Mouse (Mus musculus) intestine, postnatal 0 days (tissue): Measurements from ENCODE around the gene Dgcr2. TPM values are rescaled to one million over a fixed set of nuclear protein-coding genes. Genes with fewer than 3 reads are reported as not detected.

Source experiments
- ATAC-seq: fragments of 200-750 bp; cut with Nextera tagmentation; 2 replicates; pipeline ENCODE4 v1.8.0; 2017; ENCODE audit warnings: mild to moderate bottlenecking, moderate TSS enrichment, moderate library complexity
- H3K27ac ChIP-seq: fragments of 300-500 bp; sonication (generic); 2 replicates; pipeline ENCODE4 v1.5.1; 2014; ENCODE audit warnings: mild to moderate bottlenecking, low read depth, low read length, moderate library complexity
- H3K27me3 ChIP-seq: fragments of 300-500 bp; sonication (generic); replicated peaks from 2 replicates; pipeline ENCODE4 v1.6.1; 2014; ENCODE audit warnings: low read length, mixed read lengths; ENCODE audit not compliant: control insufficient read depth, insufficient read depth
- H3K36me3 ChIP-seq: fragments of 300-500 bp; sonication (generic); 2 replicates; pipeline ENCODE4 v1.6.1; 2014; ENCODE audit warnings: mild to moderate bottlenecking, moderate library complexity; ENCODE audit not compliant: control insufficient read depth, insufficient read depth
- H3K4me1 ChIP-seq: fragments of 300-500 bp; sonication (generic); replicated peaks from 2 replicates; pipeline ENCODE4 v1.6.1; 2014; ENCODE audit warnings: antibody characterized with exemption, low read length, mixed read lengths; ENCODE audit not compliant: control insufficient read depth, insufficient read depth
- H3K4me2 ChIP-seq: fragments of 300-500 bp; sonication (generic); replicated peaks from 2 replicates; pipeline ENCODE4 v1.6.1; 2014; ENCODE audit warnings: low read depth, mild to moderate bottlenecking, moderate library complexity
- H3K4me3 ChIP-seq: fragments of 300-500 bp; sonication (generic); 2 replicates; pipeline ENCODE4 v1.5.1; 2014; ENCODE audit warnings: low read depth, low read length
- H3K9ac ChIP-seq: fragments of 300-500 bp; sonication (generic); 2 replicates; pipeline ENCODE4 v1.6.1; 2014; ENCODE audit warnings: mild to moderate bottlenecking, low read depth, low read length
- H3K9me3 ChIP-seq: fragments of 300-500 bp; sonication (generic); 2 replicates; pipeline ENCODE4 v1.6.1; 2016; ENCODE audit warnings: mixed run types; ENCODE audit not compliant: control insufficient read depth
- CTCF ChIP-seq: sonication (generic); IDR thresholded peaks from 2 replicates; pipeline ENCODE4 v1.5.1; 2016; ENCODE audit warnings: low read depth, mild to moderate bottlenecking, control low read depth, antibody characterized with exemption, moderate library complexity
- WGBS: fragments of 180-500 bp; shearing (Covaris S2); extraction: QIAGEN DNeasy Blood & Tissue Kit; methylation state at CpG from one replicate; pipeline ENCODE4 v1.1.7; 2014; 5-methylcytosine and 5-hydroxymethylcytosine counted together
- polyA plus RNA-seq: library from polyadenylated mRNA; unstranded; fragments of >200 nt; fragmentation: Nextera tagmentation; extraction: Ambion mirVana; gene quantifications from 2 replicates; pipeline ENCODE4 v1.2.1, GENCODE M21; 2015

Gene Dgcr2
- polyA plus RNA-seq, 1 experiment from 2014 or later: 35.3 TPM

- Histone ChIP-seq H3K27me3 (peaks cover 17% of the 10 kb centered on the region), H3K9me3 (no peaks in the 10 kb centered on the region), H3K27ac (no peak overlapping the region), H3K4me3 (no peak overlapping the region), H3K36me3 (peaks cover 48% of the 10 kb centered on the region), H3K4me2 (no peak overlapping the region), H3K4me1 (no peaks in the 10 kb centered on the region), H3K9ac (no peak overlapping the region)
- no peak for TF ChIP-seq CTCF
- no peak for ATAC-seq
- 73% methylated on average over 3 of the region's 3 CpGs for WGBS
Measured at GRCm38 (mm10) chr16:17792728-17793127, 105.6 kb downstream of the Dgcr2 start.

Other genes with a start within 250 kb of the Dgcr2 start
- gene Med15, start 165.7 kb downstream of the Dgcr2 start, polyA plus RNA-seq: 26.6 TPM in 2 replicates
- 29.0 and 29.9 TPM in 2 replicates for gene Klhl22, start 138.9 kb downstream of the Dgcr2 start, polyA plus RNA-seq
- gene Scarf2, start 101.3 kb downstream of the Dgcr2 start, polyA plus RNA-seq: 6.3 and 6.9 TPM in 2 replicates
- gene B830017H08Rik, start 65.4 kb downstream of the Dgcr2 start, polyA plus RNA-seq: not detected in 2 replicates
- 0.39 and 0.59 TPM in 2 replicates for gene Car15, start 60.2 kb downstream of the Dgcr2 start, polyA plus RNA-seq
- gene Gm20518, start 6.9 kb downstream of the Dgcr2 start, polyA plus RNA-seq: not detected in 2 replicates
- 0.04 TPM in 1 of 2 replicates, not detected in the other for gene Tssk1, start 4.3 kb downstream of the Dgcr2 start, polyA plus RNA-seq
- not detected in 2 replicates for gene Tssk2, start 75 bp upstream of the Dgcr2 start, polyA plus RNA-seq
- gene Ess2, start 12.8 kb upstream of the Dgcr2 start, polyA plus RNA-seq: 12.2 and 12.5 TPM in 2 replicates
- not detected in 2 replicates for gene Gsc2, start 16.5 kb upstream of the Dgcr2 start, polyA plus RNA-seq
- 236 and 245 TPM in 2 replicates for gene Slc25a1, start 29.7 kb upstream of the Dgcr2 start, polyA plus RNA-seq
- gene Vpreb2, start 81.9 kb upstream of the Dgcr2 start, polyA plus RNA-seq: not detected in 2 replicates
- gene Dgcr6, start 154.3 kb upstream of the Dgcr2 start, polyA plus RNA-seq: 98.4 and 106 TPM in 2 replicates
- 23.2 and 40.9 TPM in 2 replicates for gene Prodh, start 191.6 kb upstream of the Dgcr2 start, polyA plus RNA-seq
- 1.6 and 1.9 TPM in 2 replicates for gene Rtn4r, start 229.1 kb upstream of the Dgcr2 start, polyA plus RNA-seq